Mouse (Mus musculus): ENCODE measurements around the gene Ptpn4.

Gene Ptpn4

DNA sequence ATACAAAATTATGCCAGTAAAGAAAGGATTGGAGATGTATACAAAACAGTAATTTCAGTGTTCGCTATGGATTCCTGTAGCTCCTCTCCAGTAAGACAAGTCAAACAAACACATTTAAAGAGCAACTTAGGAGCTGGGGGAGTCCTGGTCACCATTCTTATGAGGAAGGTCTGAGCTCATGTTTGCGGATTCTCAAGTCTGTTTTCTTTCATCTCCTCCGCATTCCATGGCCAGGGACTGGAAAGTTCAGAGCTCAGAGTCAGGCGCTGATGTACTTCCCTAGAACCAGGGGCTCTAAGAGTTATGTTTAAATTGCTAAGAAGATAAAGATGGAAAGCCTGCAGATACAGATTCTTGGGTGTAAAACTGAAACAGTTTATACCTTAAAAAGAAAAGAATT lies 210.6 kb downstream of the Ptpn4 start:
- no peaks in the 10 kb centered on the region for H3K27me3 ChIP-seq (ENCODE audit: insufficient read depth, low read length)
- TF ChIP-seq CTCF (conservative IDR thresholded peaks at IDR 0.05; ENCODE audit: low read length) = no peak
- no peak for TF ChIP-seq NANOG (IDR thresholded peaks at IDR 0.05; ENCODE audit: borderline replicate concordance, low read length)
- no peak for TF ChIP-seq POU5F1 (IDR thresholded peaks at IDR 0.05; ENCODE audit: borderline replicate concordance, low read length)

DNA sequence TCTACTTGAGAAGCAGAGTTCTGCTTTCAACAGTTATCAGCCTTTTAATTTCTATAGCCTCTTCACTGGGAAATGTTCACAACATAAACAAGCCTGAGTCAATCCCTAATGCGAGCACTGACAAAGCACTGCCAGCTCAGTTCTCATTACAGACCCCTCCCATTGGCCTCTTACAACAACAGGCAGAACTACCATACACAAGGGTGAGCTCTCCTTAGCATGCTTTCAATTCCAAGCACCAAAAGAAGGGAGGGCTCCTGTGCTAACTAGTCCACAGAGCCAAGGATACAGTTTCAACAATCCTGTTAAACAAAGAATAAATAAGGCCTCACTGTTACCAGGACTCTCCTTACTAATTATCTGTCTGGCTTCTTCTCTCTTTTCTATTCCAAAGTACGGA lies 213.0 kb downstream of the Ptpn4 start:
- Histone ChIP-seq H3K9me3 (ENCODE audit: low read length) (no peaks in the 10 kb centered on the region), H3K4me1 (replicated peaks; ENCODE audit: low read depth, low read length) (peaks cover 3% of the 10 kb centered on the region; the same call in 1 of the 2 replicates), H3K36me3 (ENCODE audit: insufficient read depth, low read length) (peaks cover 35% of the 10 kb centered on the region), H3K27me3 (ENCODE audit: insufficient read depth, low read length) (no peaks in the 10 kb centered on the region), H3K4me3 (replicated peaks; ENCODE audit: low read length) (no peak overlapping the region)
- no peak for TF ChIP-seq NANOG (IDR thresholded peaks at IDR 0.05; ENCODE audit: borderline replicate concordance, low read length)
- TF ChIP-seq POU5F1 (IDR thresholded peaks at IDR 0.05; ENCODE audit: borderline replicate concordance, low read length) = no peak
- no peak for TF ChIP-seq CTCF (conservative IDR thresholded peaks at IDR 0.05; ENCODE audit: low read length)

More for the DNA sequence above, 210.6 kb downstream of the Ptpn4 start:
- peaks cover 3% of the 10 kb centered on the region; the same call in 1 of the 2 replicates for H3K4me1 ChIP-seq (replicated peaks; ENCODE audit: low read depth, low read length)
- no peak overlapping the region for H3K4me3 ChIP-seq (replicated peaks; ENCODE audit: low read length)
- no peaks in the 10 kb centered on the region for H3K9me3 ChIP-seq (ENCODE audit: low read length)
- H3K36me3 ChIP-seq (ENCODE audit: insufficient read depth, low read length) = peaks cover 22% of the 10 kb centered on the region; the same call in 1 of the 2 replicates

DNA sequence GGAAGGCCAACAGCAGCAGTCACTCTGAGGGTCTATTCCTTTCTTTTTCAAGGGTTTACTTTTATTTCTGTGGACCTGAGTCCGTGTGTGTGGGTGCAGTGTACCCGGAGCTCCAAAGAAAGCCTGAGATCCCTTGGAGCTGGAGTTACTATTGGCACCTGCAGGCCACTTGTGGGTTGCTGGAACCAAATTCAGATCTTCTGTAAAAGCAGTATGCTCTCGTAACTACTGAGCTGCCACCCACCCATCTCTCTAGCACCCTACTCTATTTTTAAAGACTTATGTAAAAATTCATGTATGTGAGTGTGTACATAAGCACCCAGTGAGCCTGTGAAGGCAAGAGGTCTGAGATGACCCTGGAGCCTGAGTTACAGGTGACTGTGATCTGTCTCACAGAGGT lies 232.0 kb downstream of the Ptpn4 start:
- Histone ChIP-seq H3K4me3 (replicated peaks; ENCODE audit: low read length) (no peak overlapping the region), H3K9me3 (ENCODE audit: low read length) (no peaks in the 10 kb centered on the region), H3K27me3 (ENCODE audit: insufficient read depth, low read length) (no peaks in the 10 kb centered on the region), H3K4me1 (replicated peaks; ENCODE audit: low read depth, low read length) (no peaks in the 10 kb centered on the region), H3K36me3 (ENCODE audit: insufficient read depth, low read length) (peaks cover 39% of the 10 kb centered on the region)
- TF ChIP-seq POU5F1 (IDR thresholded peaks at IDR 0.05; ENCODE audit: borderline replicate concordance, low read length) (no peak), NANOG (IDR thresholded peaks at IDR 0.05; ENCODE audit: borderline replicate concordance, low read length) (no peak), CTCF (conservative IDR thresholded peaks at IDR 0.05; ENCODE audit: low read length) (no peak)
